Mouse (Mus musculus) left cerebral cortex, postnatal 4 days (tissue): ENCODE results near the gene Tmem269. TPM values are rescaled to one million over a fixed set of nuclear protein-coding genes. Genes with fewer than 3 reads are reported as not detected.

Source experiments
- DNase-seq: peaks from one replicate; pipeline ENCODE4 v3.0.0-alpha.2; 2022
- intact Hi-C: fragments of 180-260 bp; cut with DNase I; formaldehyde crosslinking; loops from one replicate; pipeline ENCODE4 v1.15.1; 2025
- total RNA-seq, 2 experiments: library from RNA; stranded (reverse); gene quantifications; 2 replicates each; pipeline ENCODE4 v1.2.3; 2021

Tmem269 gene
- total RNA-seq, 2 experiments from 2014 or later = 0.38 to 0.48 TPM

DNA sequence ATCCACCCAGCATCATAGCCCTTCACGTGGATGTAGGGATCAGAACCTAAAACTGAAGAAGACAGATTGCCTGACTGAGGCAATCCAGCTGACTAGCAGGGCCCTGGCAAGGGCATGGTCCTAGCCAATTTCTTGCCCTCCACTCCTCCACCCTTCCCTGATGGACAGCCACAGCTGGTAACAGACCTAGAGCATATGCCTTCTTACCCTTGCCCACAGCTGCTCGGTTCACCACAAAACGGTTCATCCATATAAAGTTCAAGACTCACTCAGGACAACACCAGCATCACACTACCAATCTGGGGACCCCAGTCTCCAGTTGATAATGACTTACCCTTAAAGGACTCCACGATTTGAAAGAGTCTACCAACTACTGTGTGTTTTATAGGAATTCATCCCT is 32.2 kb downstream of the Tmem269 start:
- no peak for DNase-seq

DNA sequence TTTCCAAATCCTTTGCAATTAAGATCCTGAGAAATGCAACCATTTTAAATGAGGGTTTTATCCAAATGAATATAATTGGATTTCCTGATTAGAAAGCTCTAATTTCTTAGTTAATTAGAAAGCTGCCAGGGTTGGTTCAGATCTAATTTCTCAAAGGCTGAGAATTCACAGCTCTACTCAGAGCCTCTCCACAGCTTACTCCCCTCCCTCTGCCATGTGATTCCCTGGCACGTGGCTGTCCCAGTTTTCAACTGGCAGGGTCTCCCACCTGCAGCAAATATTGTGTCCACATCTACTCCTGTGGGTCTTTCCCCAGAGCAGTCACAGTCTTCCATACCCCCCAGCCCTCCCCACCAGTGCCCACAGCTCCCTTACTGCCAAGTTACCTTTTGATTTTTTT is 34.5 kb downstream of the Tmem269 start:
- DNase-seq = no peak
- intact Hi-C loops = no loop called here

More for the DNA sequence above, 32.2 kb downstream of the Tmem269 start:
- intact Hi-C loops = no loop called here

DNA sequence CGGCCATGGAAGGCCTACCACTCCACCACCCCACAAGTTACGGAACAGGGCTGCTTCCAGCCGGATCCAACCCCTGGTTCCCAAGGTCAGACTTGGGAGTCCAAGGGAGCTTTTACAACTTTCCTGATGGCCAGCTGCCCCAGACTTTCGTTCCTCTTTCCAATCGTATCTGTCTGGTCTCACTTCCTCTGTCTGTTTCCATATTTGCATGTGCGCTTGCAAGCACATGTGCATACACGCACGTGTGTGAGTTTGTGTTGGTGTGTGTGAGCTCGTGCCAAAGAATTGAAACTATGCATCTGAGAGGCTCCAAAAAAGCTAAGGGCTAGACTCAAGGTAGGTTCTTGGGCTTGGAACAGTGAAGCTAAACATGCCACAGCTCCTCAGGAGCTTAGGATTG is 36.6 kb downstream of the Tmem269 start:
- DNase-seq = no peak

DNA sequence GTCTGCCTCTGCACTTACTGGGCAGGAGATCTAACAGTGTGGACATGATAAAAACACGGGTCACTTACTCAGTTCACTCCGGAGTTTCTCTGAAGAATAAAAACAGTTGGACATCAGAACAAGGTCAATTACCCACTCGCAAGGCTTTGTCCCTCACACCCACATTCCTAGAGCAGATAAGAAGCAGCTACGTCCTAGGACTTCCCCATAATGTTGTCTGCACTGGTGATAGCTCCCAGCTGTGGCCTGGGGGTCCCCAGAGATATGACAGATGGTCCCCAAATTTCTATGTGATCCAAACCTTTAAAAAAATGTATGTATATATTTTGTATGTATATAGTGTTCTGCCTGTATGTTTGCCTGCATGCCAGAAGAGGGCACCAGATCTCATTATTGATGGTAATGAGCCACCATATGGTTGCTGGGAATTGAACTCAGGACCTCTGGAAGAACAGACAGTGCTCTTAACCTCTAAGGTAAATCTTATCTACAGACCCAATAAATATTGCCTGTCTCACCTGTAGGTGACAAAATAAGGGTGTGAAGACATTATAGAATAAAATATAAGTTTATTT is 37.8 kb downstream of the Tmem269 start:
- intact Hi-C loops = no loop called here
- no peak for DNase-seq

More for the DNA sequence above, 36.6 kb downstream of the Tmem269 start:
- intact Hi-C loops = no loop called here

DNA sequence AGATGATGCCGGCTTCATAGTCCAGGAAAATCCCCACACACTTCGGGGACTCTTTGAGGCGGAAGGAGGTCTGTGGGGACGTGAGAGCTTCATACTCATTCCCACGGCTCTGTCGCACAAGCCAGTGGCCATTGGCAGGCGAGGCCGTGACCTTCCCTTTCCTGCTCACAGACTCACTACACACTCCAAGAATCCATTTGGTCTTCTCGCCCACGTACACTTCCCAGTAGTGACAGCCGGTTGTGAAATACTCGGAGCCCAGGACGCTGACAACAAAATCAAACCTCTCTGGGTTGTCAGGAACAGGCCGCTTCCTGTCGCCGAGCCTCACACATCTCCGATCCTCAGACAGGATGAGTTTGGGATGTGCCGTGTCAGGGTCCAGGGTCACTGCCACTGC is 39.7 kb downstream of the Tmem269 start:
- intact Hi-C loops = no loop called here
- no peak for DNase-seq

DNA sequence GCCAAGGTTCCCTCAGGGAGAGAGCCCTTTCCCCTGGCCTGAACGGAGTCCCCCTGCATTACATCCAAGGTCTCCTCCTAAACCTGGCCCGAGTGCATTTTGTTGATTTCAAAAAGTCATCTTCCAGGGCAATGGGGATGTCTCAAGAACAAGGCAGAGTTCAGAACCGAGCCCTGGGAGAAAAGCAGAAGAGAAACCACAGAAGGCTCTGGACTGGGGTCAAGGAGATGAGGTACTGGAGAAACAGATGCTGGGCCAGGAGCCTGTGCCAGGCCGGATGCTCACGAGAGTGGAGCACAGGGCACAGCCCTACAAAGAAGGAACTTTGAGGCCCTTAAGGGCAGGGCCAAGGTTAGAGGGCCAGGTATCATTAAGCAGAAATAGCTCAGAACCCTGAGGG is 40.3 kb downstream of the Tmem269 start:
- no peak for DNase-seq
- intact Hi-C loops = no loop called here

DNA sequence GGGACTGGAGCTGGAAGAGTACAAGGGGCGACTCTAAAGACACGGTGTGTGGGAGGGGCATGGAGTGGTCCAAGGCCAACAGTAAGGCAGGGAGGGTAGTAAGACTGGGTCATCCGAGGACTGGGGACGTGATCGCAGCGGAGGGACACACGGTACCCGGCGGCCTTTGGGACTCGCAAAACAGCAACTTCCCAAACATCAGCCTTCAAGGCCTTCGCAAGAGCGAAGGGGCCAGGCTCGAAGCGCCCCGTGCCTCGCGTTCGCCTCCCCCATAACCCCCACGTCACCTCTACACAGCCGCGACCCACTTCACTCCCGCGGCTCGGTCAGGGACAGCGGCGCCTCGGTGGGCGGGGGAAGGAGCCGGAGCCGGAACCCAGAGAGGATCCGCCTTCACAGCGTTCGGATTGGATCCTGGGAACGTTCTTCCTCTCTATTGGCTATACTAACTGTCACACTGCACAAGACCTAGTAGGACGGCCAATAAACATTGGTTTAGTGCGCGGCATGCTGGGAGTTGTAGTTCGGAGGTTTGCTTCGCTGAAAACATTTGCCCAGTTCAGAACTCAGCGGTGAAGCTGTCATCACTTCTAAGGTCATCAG is 44.1 kb downstream of the Tmem269 start, which contains the start of gene Zfp691:
Zfp691 (minus strand) TSS at position 345 of the 603 bp plus-strand sequence.
- intact Hi-C loops = no loop called here
- peak; percentile 94 for DNase-seq

DNA sequence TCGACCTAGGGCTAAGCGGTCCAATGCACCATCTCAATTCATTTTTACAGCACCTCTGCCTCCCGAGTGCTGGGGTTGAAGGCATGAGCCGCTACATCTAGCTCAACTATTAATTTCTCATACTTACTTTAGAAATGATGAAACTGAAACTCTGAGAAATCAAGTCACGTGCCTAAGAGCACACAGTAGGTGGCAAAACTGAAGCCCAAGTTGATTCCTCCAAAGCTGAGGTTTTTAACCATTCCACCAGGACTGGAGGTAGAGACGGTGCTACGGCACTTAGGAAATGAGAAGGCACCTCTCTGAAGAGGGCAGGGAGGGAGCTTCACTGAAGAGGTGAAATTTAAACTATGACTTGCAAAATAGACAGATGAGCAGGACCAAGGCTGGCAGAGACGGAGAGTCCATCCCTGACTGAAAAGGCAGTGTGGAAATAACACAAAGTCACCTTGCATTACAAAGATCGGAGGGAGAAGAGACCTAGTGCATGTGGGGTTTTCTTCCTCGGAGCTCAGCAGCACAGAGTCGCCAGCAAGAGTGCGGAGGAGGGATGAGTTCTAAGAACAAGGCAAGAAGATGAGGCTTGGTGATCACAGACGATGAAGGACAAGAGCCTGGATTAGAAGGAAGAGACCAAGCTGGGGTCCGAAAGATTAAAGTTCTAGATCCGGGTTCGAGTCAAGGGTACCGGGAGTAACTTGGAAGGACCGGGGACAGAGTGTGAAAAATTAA is 44.9 kb downstream of the Tmem269 start:
- intact Hi-C loops = no loop called here
- no peak for DNase-seq

DNA sequence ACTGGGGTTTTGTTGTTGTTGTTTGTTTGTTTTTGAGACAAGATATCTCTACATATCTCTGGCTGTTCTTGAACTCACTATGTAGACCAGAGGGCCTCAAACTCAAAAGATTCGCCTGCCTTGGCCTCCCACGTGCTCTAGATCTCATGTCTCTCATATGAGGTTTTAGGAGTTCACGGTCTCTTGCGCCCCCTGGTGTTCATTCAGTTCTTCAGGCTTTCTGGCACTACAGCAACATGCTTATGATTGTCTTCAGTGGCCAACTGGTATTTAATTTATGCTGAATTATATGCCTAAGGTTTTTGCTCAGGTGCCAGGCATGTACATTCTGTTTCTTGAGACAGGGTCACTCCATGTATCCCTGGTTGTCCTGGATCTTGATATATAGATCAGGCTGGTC is 50.4 kb downstream of the Tmem269 start:
- intact Hi-C loops = loop anchor here (1.0 kb wide), 1 partner anchor 162 kb away; no protein-coding TSS in a partner anchor
- peak; percentile 85 for DNase-seq

DNA sequence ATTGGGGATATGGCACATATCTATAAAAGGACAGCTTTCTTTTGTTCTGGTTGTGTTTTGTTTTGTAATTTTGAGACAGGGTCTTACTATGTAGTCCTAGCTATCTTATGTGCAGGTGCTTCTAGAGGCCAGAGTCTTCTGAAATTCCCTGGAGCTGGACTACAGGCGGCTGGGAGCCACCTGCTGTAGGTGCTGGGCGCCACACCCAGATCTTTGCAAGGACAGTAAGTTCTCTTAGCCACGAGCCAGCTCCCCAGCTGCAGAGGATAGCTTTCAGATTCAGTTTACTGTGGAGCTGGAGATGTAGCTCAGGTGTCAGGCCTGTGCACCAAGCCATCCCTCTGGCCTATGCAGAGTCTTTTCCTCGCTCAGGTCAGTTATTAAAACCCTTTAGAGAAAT is 50.9 kb downstream of the Tmem269 start:
- no peak for DNase-seq
- intact Hi-C loops = loop anchor here (1.0 kb wide), 1 partner anchor 162 kb away; no protein-coding TSS in a partner anchor

DNA sequence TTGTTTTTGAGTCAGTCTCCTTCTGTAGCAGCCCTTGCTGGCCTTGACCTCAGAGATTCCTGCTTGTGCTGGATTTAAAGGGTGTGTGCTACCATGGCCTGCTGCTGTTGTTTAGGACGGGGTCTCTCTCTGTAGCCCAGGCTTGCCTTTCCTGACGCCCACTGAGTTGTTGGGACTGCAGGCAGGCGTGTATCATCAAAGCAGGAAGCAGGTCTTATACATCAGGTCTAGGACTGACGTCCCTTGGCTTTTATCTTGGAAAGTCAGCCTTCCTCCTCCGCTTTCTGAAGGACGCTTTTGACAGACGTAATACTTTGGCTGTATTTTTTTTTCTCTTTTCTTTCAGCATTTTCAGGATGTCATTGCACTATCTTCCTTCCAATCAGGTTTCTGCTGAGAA is 52.1 kb downstream of the Tmem269 start:
- DNase-seq = no peak
- intact Hi-C loops = no loop called here

DNA sequence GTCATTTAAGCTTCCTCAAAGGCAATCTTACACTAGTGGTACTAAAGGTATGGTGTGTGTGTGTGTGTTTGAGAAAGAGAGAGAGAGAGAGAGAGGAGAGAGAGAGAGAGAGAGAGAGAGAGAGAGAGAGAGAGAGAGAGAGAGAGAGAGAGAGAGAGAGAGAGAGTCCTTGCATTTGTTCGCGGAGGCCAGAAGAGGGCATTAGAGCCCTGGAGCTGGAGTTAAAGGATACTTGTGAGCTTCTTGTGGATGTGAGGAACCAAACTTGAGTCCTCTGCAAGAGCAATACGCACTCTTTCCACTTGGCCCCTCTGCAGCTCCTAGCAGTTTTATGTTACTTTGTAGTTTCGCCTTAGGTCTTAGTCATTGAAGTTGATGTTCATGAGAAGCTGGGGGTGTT is 55.0 kb downstream of the Tmem269 start:
- no peak for DNase-seq
- intact Hi-C loops = no loop called here

DNA sequence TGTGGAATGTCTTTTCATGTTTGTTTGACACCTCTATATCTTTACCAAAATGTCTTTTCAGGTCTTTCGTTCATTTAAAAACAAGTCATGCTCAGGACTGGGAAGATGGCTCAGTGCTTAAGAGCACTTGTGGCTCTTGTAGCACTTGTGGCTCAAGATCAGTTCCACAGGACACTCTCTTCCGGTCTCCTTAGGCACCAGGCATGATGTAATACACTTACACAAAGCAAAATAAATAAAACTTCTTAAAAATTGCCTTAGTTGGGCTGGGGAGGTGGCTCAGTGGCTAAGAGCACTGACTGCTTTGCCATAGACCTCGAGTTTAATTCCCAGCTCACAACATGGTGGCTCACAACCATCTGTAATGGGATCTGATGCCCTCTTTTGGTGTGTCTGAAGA is 56.7 kb downstream of the Tmem269 start:
- intact Hi-C loops = no loop called here
- DNase-seq = no peak

DNA sequence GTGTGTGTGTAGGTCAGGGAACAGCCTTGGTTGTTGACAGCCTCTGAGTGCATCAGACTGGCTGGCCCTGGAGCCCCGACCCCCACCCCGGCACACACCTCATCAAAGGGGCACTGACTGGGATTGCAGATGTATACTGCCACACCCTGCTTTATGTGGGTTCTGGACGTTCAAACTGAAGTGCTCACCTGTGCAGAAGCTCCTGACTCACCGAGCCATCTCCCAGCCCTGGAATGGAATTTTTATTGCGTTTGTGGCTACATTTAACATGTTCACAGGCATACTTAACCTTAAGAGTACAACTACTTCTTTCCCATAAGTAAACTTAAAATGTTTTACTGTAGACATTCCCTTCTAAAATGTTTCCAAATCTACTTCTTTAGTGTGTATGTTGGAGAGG is 60.1 kb downstream of the Tmem269 start:
- intact Hi-C loops = no loop called here
- no peak for DNase-seq

DNA sequence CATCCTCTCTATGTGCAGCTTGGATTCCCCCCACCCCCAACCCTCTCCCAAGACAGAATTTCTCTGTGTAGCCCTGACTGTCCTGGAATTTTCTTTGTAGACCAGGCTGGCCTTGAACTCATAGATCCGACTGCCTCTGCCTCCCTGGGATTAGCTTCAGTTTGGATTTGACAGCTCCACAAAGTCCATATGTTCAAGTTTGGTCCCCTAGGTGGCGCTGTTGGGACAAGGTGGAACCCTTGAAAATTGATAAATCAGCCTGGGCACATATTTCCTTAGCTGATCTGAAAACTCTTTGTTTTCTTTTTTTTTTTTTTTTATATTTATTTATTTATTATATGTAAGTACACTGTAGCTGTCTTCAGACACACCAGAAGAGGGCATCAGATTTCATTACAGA is 60.8 kb downstream of the Tmem269 start:
- DNase-seq = peak; percentile 67

More for the DNA sequence above, 60.8 kb downstream of the Tmem269 start:
- intact Hi-C loops = no loop called here

Other genes with a start within 250 kb of the Tmem269 start
- gene Slc2a1, start 109.5 kb downstream of the Tmem269 start, total RNA-seq = 10 to 100 TPM; 33.5 to 34.1 TPM
- 1 to 10 TPM; 4.5 to 8.7 TPM for gene Zfp691, start 44.0 kb downstream of the Tmem269 start, total RNA-seq
- gene Ermap, start 28.2 kb downstream of the Tmem269 start, total RNA-seq = 1 to 10 TPM in 1 of 2 experiments, under 1 TPM in 1; 0.40 to 1.0 TPM
- 10 to 100 TPM; 72.9 to 79.6 TPM for gene Svbp, start 22.9 kb downstream of the Tmem269 start, total RNA-seq
- gene AU022252, start 14.5 kb upstream of the Tmem269 start, total RNA-seq = 10 to 100 TPM; 29.7 to 36.2 TPM
- 10 to 100 TPM; 10.9 to 12.4 TPM for gene P3h1, start 14.7 kb upstream of the Tmem269 start, total RNA-seq
- gene Cldn19, start 37.2 kb upstream of the Tmem269 start, total RNA-seq = under 1 TPM; 0.12 to 0.14 TPM
- 1,000 to 10,000 TPM; 1,087 to 1,125 TPM for gene Ybx1, start 76.4 kb upstream of the Tmem269 start, total RNA-seq
- gene Ppih, start 102.3 kb upstream of the Tmem269 start, total RNA-seq = 10 to 100 TPM; 26.2 to 27.3 TPM
- gene Ccdc30, start 197.3 kb upstream of the Tmem269 start, total RNA-seq = 10 to 100 TPM; 20.5 to 21.3 TPM
- gene Ppcs, start 204.2 kb upstream of the Tmem269 start, total RNA-seq = 1 to 10 TPM; 5.0 to 5.8 TPM
- under 1 TPM; 0.26 to 0.40 TPM for gene Zmynd12, start 204.6 kb upstream of the Tmem269 start, total RNA-seq